Mouse (Mus musculus): Measurements from ENCODE around the gene Ndufs2.

GRCm38 (mm10) chr1:171249913-171250600, 1.1 kb downstream of the Ndufs2 start, which contains the start of gene Adamts4:
- TF ChIP-seq CTCF (IDR thresholded peaks at IDR 0.05; ENCODE audit: low read depth, low read length) (no peak), POLR2A (IDR thresholded peaks at IDR 0.05; ENCODE audit: borderline replicate concordance, low read depth, low read length) (no peak)

Data from bone marrow macrophage, adult 2 months (primary cell).